Mouse (Mus musculus) megakaryocyte, embryonic 14.5 days (primary cell): ENCODE data around the gene Sh3d19.

ENCODE experiments used
- FLI1 ChIP-seq: IDR thresholded peaks from 2 replicates; pipeline ENCODE4 v1.6.1; 2012; ENCODE audit warnings: low read length, inconsistent platforms, mixed read lengths
- GATA1 ChIP-seq: IDR thresholded peaks from 3 replicates; pipeline ENCODE4 v1.6.1; 2012; ENCODE audit warnings: mixed read lengths, low read length, inconsistent platforms, borderline replicate concordance

- no peak for TF ChIP-seq GATA1
- TF ChIP-seq FLI1: no peak
Observed at GRCm38 (mm10) chr3:86024065-86024795, 53.3 kb downstream of the Sh3d19 start.
